Mouse (Mus musculus): ENCODE data around the gene Cyba. TPM values are rescaled to one million over a fixed set of nuclear protein-coding genes. Genes with fewer than 3 reads are reported as not detected.

Gene Cyba
- total and polyA plus RNA-seq, 3 experiments: 450 to 1,119 (median 848) TPM

GRCm38 (mm10) chr8:122390758-122391157, 42.0 kb downstream of the Cyba start:
- Histone ChIP-seq H3K36me3 (replicated peaks in 1 of 2; ENCODE audit: control insufficient read depth in 1 of 2, insufficient read depth in 1 of 2, low read length in 1 of 2) (peaks cover 68 to 94% of the 10 kb centered on the region in 2 experiments), H3K4me1 (ENCODE audit: control insufficient read depth in 1 of 2, insufficient read depth in 2 of 2) (no peaks in the 10 kb centered on the region)
- TF ChIP-seq SIN3A (IDR thresholded peaks at IDR 0.05; ENCODE audit: low read length) (no peak), SMC3 (IDR thresholded peaks at IDR 0.05; ENCODE audit: low read depth, low read length) (no peak), CHD2 (IDR thresholded peaks at IDR 0.05; ENCODE audit: low read length) (no peak), NRF1 (IDR thresholded peaks at IDR 0.05; ENCODE audit: low read depth, low read length) (no peak), ELF1 (IDR thresholded peaks at IDR 0.05; ENCODE audit: low read depth, low read length) (no peak), E2F4 (IDR thresholded peaks at IDR 0.05; ENCODE audit: insufficient replicate concordance, low read depth, low read length) (no peak), ZKSCAN1 (IDR thresholded peaks at IDR 0.05; ENCODE audit: borderline replicate concordance, low read depth, low read length) (no peak), RCOR1 (conservative IDR thresholded peaks at IDR 0.05; ENCODE audit: low read depth, low read length) (no peak), JUN (IDR thresholded peaks at IDR 0.05; ENCODE audit: insufficient read depth, low read depth, low read length) (no peak), CHD1 (IDR thresholded peaks at IDR 0.05; ENCODE audit: low read depth, low read length) (no peak), MAX (IDR thresholded peaks at IDR 0.05; ENCODE audit: low read length) (no peak), POLR2AphosphoS2 (IDR thresholded peaks at IDR 0.05; ENCODE audit: low read depth, low read length) (no peak), MYC (IDR thresholded peaks at IDR 0.05; ENCODE audit: low read depth, low read length) (no peak), MAZ (IDR thresholded peaks at IDR 0.05; ENCODE audit: low read depth, low read length) (no peak), JUND (conservative IDR thresholded peaks at IDR 0.05; ENCODE audit: low read depth, low read length) (no peak), MEF2A (IDR thresholded peaks at IDR 0.05; ENCODE audit: borderline replicate concordance, low read depth, low read length) (no peak), MAFK (IDR thresholded peaks at IDR 0.05; ENCODE audit: insufficient replicate concordance, low read length) (no peak), KAT2A (IDR thresholded peaks at IDR 0.05; ENCODE audit: insufficient replicate concordance, low read length) (no peak)

DNA sequence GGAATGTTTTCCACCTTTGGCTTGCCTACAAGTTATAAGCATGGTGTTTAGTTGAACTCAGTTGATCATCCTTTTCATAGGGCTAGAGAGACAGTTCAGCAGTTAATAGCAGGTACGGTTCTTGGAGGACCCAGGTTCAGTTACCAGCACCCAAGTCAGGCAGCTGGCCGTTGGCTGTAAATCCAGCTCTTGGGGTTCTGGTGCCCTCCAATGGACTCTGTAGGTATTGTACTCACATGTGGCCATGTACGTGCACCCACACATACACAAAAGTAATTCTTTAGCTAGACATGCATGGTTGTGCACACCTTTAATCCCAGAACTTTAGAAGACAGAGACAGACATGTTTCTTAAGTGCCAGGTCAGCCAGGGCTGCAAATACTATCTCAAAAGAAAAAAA, 43.4 kb downstream of the Cyba start:
- dilution Hi-C loops (cut with MboI; ENCODE audit: extremely low pct_ligation_motif_present, extremely low pct_unique_long_range_greater_than_20kb, low sequenced_read_pairs): no loop called here
- H3K36me3 ChIP-seq (replicated peaks in 1 of 2; ENCODE audit: control insufficient read depth in 1 of 2, insufficient read depth in 1 of 2, low read length in 1 of 2): peaks cover 76 to 94% of the 10 kb centered on the region in 2 experiments
- no peaks in the 10 kb centered on the region for H3K27me3 ChIP-seq (replicated peaks)
- peaks cover 4% of the 10 kb centered on the region; the same call in 1 of the 2 replicates for H3K79me2 ChIP-seq (replicated peaks; ENCODE audit: control insufficient read depth, extremely low read depth, insufficient read depth, poor library complexity, severe bottlenecking)
- H3K9me3 ChIP-seq (replicated peaks; ENCODE audit: low read length): peaks cover 12% of the 10 kb centered on the region
- in situ Hi-C loops (cut with MboI; ENCODE audit: low pct_ligation_motif_present, low pct_unique_long_range_greater_than_20kb, low sequenced_read_pairs): no loop called here
- TF ChIP-seq RAD21 (IDR thresholded peaks at IDR 0.05; ENCODE audit: low read depth, low read length) (peak; percentile 24), CTCF (conservative IDR thresholded peaks at IDR 0.05 in 1 of 2, IDR thresholded peaks at IDR 0.05 in 1 of 2; ENCODE audit: low read depth in 2 of 2, low read length in 2 of 2) (peak in 1 of 2 experiments; percentile 30; a peak in 2 of 4 replicates), MAX (IDR thresholded peaks at IDR 0.05; ENCODE audit: low read length) (no peak), E2F4 (IDR thresholded peaks at IDR 0.05; ENCODE audit: insufficient replicate concordance, low read depth, low read length) (no peak)
- no peak overlapping the region for H3K9ac ChIP-seq (ENCODE audit: insufficient read depth, low read depth)
- H3K4me1 ChIP-seq (ENCODE audit: control insufficient read depth in 1 of 2, insufficient read depth in 2 of 2): no peaks in the 10 kb centered on the region
- DNase-seq (ENCODE audit: extremely low read depth): no peak
- H3K4me3 ChIP-seq (replicated peaks in 1 of 3; ENCODE audit: low read depth in 2 of 3, low read length in 2 of 3, poor library complexity in 1 of 3): no peak overlapping the region
- H3K4me2 ChIP-seq (ENCODE audit: insufficient read depth, low read depth, poor library complexity, severe bottlenecking): no peak overlapping the region
- H3K27ac ChIP-seq (ENCODE audit: insufficient read depth, low read depth): no peak overlapping the region

More at GRCm38 (mm10) chr8:122390758-122391157, 42.0 kb downstream of the Cyba start:
- H3K27ac ChIP-seq (ENCODE audit: insufficient read depth, low read depth): no peak overlapping the region
- no peak for DNase-seq (ENCODE audit: extremely low read depth)
- 0 out of 2 replicates have a peak, but pooled peaks cover 5% of the 10 kb centered on the region for H3K79me2 ChIP-seq (replicated peaks; ENCODE audit: control insufficient read depth, extremely low read depth, insufficient read depth, poor library complexity, severe bottlenecking)
- no peak overlapping the region for H3K4me3 ChIP-seq (replicated peaks in 1 of 3; ENCODE audit: low read depth in 2 of 3, low read length in 2 of 3, poor library complexity in 1 of 3)
- H3K4me2 ChIP-seq (ENCODE audit: insufficient read depth, low read depth, poor library complexity, severe bottlenecking): no peak overlapping the region
- H3K9me3 ChIP-seq (replicated peaks; ENCODE audit: low read length): peaks cover 12% of the 10 kb centered on the region
- H3K27me3 ChIP-seq (replicated peaks): no peaks in the 10 kb centered on the region
- in situ Hi-C loops (cut with MboI; ENCODE audit: low pct_ligation_motif_present, low pct_unique_long_range_greater_than_20kb, low sequenced_read_pairs): no loop called here
- no peak overlapping the region for H3K9ac ChIP-seq (ENCODE audit: insufficient read depth, low read depth)
- dilution Hi-C loops (cut with MboI; ENCODE audit: extremely low pct_ligation_motif_present, extremely low pct_unique_long_range_greater_than_20kb, low sequenced_read_pairs): no loop called here

Data from CH12.LX (cell line).